Mouse (Mus musculus): Measurements from ENCODE around the gene Tiparp.

Gene Tiparp

GRCm38 (mm10) chr3:65527691-65528601, at the start of gene Tiparp:
Tiparp (plus strand) TSS chr3:65528410.
- DNase-seq (ENCODE audit: inconsistent age in 2 of 2, low spot score in 1 of 2): peak; percentile 93 to 96

- no peak for DNase-seq (ENCODE audit: inconsistent age in 2 of 2, low spot score in 1 of 2)
Observed at GRCm38 (mm10) chr3:65480676-65481075, 47.5 kb upstream of the Tiparp start.

- DNase-seq (ENCODE audit: inconsistent age in 2 of 2, low spot score in 1 of 2): no peak
Observed at GRCm38 (mm10) chr3:65482266-65482665, 45.9 kb upstream of the Tiparp start.

GRCm38 (mm10) chr3:65482698-65483407, 45.4 kb upstream of the Tiparp start:
- DNase-seq (ENCODE audit: inconsistent age in 2 of 2, low spot score in 1 of 2): no peak

- no peak for DNase-seq (ENCODE audit: inconsistent age in 2 of 2, low spot score in 1 of 2)
Observed at GRCm38 (mm10) chr3:65484161-65484733, 44.0 kb upstream of the Tiparp start.

GRCm38 (mm10) chr3:65487419-65488088, 40.7 kb upstream of the Tiparp start:
- peak; percentile 8 to 32 for DNase-seq (ENCODE audit: inconsistent age in 2 of 2, low spot score in 1 of 2)

- DNase-seq (ENCODE audit: inconsistent age in 2 of 2, low spot score in 1 of 2): no peak
Observed at GRCm38 (mm10) chr3:65488556-65489244, 39.5 kb upstream of the Tiparp start.

- no peak for DNase-seq (ENCODE audit: inconsistent age in 2 of 2, low spot score in 1 of 2)
Observed at GRCm38 (mm10) chr3:65489601-65490000, 38.6 kb upstream of the Tiparp start.

GRCm38 (mm10) chr3:65494291-65494763, 33.9 kb upstream of the Tiparp start:
- DNase-seq (ENCODE audit: inconsistent age in 2 of 2, low spot score in 1 of 2): peak; percentile 16 to 63

- peak in 1 of 2 experiments; percentile 78 for DNase-seq (ENCODE audit: inconsistent age in 2 of 2, low spot score in 1 of 2)
Observed at GRCm38 (mm10) chr3:65507766-65508165, 20.4 kb upstream of the Tiparp start.

- DNase-seq (ENCODE audit: inconsistent age in 2 of 2, low spot score in 1 of 2): peak in 1 of 2 experiments; percentile 53
Observed at GRCm38 (mm10) chr3:65510588-65510987, 17.6 kb upstream of the Tiparp start.

GRCm38 (mm10) chr3:65515751-65516150, 12.5 kb upstream of the Tiparp start:
- no peak for DNase-seq (ENCODE audit: inconsistent age in 2 of 2, low spot score in 1 of 2)

- DNase-seq (ENCODE audit: inconsistent age in 2 of 2, low spot score in 1 of 2): no peak
Observed at GRCm38 (mm10) chr3:65516526-65516925, 11.7 kb upstream of the Tiparp start.

- no peak for DNase-seq (ENCODE audit: inconsistent age in 2 of 2, low spot score in 1 of 2)
Observed at GRCm38 (mm10) chr3:65517141-65517540, 11.1 kb upstream of the Tiparp start.

- DNase-seq (ENCODE audit: inconsistent age in 2 of 2, low spot score in 1 of 2): no peak
Observed at GRCm38 (mm10) chr3:65517747-65518527, 10.3 kb upstream of the Tiparp start.

- DNase-seq (ENCODE audit: inconsistent age in 2 of 2, low spot score in 1 of 2): no peak
Observed at GRCm38 (mm10) chr3:65521391-65521790, 6.8 kb upstream of the Tiparp start.

GRCm38 (mm10) chr3:65523397-65523796, 4.8 kb upstream of the Tiparp start:
- no peak for DNase-seq (ENCODE audit: inconsistent age in 2 of 2, low spot score in 1 of 2)

GRCm38 (mm10) chr3:65525731-65526130, 2.5 kb upstream of the Tiparp start:
- no peak for DNase-seq (ENCODE audit: inconsistent age in 2 of 2, low spot score in 1 of 2)

- DNase-seq (ENCODE audit: inconsistent age in 2 of 2, low spot score in 1 of 2): no peak
Observed at GRCm38 (mm10) chr3:65527196-65527595, 1.0 kb upstream of the Tiparp start.
